Mouse (Mus musculus) erythroblast, embryonic 14.5 days (primary cell): ENCODE results near the gene Golt1a.

Experiments used
- GATA1 ChIP-seq: IDR thresholded peaks from 2 replicates; pipeline ENCODE4 v1.6.1; 2012; ENCODE audit warnings: low read length, inconsistent platforms, mixed read lengths
- TAL1 ChIP-seq: IDR thresholded peaks from 3 replicates; pipeline ENCODE4 v1.6.1; 2012; ENCODE audit warnings: low read length, inconsistent platforms, mixed read lengths

GRCm38 (mm10) chr1:133276983-133277382 lies 32.6 kb upstream of the Golt1a start:
- TF ChIP-seq TAL1 (no peak), GATA1 (no peak)
